Mouse (Mus musculus): ENCODE data around the gene Gtf2ird2. TPM values are rescaled to one million over a fixed set of nuclear protein-coding genes. Genes with fewer than 3 reads are reported as not detected.
A peak's percentile ranks its signal among the peaks of the same experiment; 100 is the strongest.

The Gtf2ird2 gene
- total and polyA plus RNA-seq, 3 experiments, result 3.6 to 4.6 TPM; not detected in 1

GRCm38 (mm10) chr5:134175696-134176095 lies 8.1 kb upstream of the Gtf2ird2 start:
- Histone ChIP-seq H3K4me3 (ENCODE audit: control insufficient read depth in 1 of 2, insufficient read depth in 1 of 2, low read depth in 2 of 2, low read length in 2 of 2) (peak overlapping the region; percentile 93 to 97), H3K79me2 (ENCODE audit: control insufficient read depth, insufficient read depth, low read length, poor library complexity) (peaks cover 27% of the 10 kb centered on the region), H3K9ac (ENCODE audit: control insufficient read depth, low read depth, low read length, poor library complexity, severe bottlenecking) (peak overlapping the region; percentile 94), H3K9me3 (replicated peaks; ENCODE audit: insufficient read depth, low read length) (no peaks in the 10 kb centered on the region), H3K27ac (ENCODE audit: control insufficient read depth, low read depth, low read length) (peak overlapping the region; percentile 80), H3K27me3 (ENCODE audit: control insufficient read depth in 1 of 2, insufficient read depth in 2 of 2, low read length in 2 of 2) (no peaks in the 10 kb centered on the region), H3K36me3 (ENCODE audit: control insufficient read depth in 1 of 2, insufficient read depth in 2 of 2, low read length in 2 of 2) (peaks cover 2 to 14% of the 10 kb centered on the region in 2 experiments), H3K4me1 (ENCODE audit: control insufficient read depth in 1 of 2, insufficient read depth in 2 of 2, low read length in 2 of 2) (peaks cover 0 to 6% of the 10 kb centered on the region in 2 experiments; a peak in 2 of 4 replicates)
- peak; percentile 65 for DNase-seq (ENCODE audit: low read depth, low spot score)
- TF ChIP-seq JUND (IDR thresholded peaks at IDR 0.05; ENCODE audit: low read depth, low read length) (no peak), GATA1 (IDR thresholded peaks at IDR 0.05; ENCODE audit: low read depth, low read length) (no peak), TBP (IDR thresholded peaks at IDR 0.05; ENCODE audit: low read depth, low read length) (peak; percentile 92), MXI1 (IDR thresholded peaks at IDR 0.05; ENCODE audit: low read depth, low read length) (no peak)

GRCm38 (mm10) chr5:134176169-134176881 lies 7.5 kb upstream of the Gtf2ird2 start, which contains the start of gene Rcc1l:
Gene Rcc1l (minus strand): TSS chr5:134176774.
- Histone ChIP-seq H3K4me1 (ENCODE audit: control insufficient read depth in 1 of 2, insufficient read depth in 2 of 2, low read length in 2 of 2) (peaks cover 0 to 6% of the 10 kb centered on the region in 2 experiments; a peak in 2 of 4 replicates), H3K4me3 (ENCODE audit: control insufficient read depth in 1 of 2, insufficient read depth in 1 of 2, low read depth in 2 of 2, low read length in 2 of 2) (peak within 1 kb of the TSS; percentile 93 to 97), H3K27ac (ENCODE audit: control insufficient read depth, low read depth, low read length) (peak within 1 kb of the TSS; percentile 80), H3K79me2 (ENCODE audit: control insufficient read depth, insufficient read depth, low read length, poor library complexity) (peaks cover 27% of the 10 kb centered on the region), H3K36me3 (ENCODE audit: control insufficient read depth in 1 of 2, insufficient read depth in 2 of 2, low read length in 2 of 2) (peaks cover 0 to 14% of the 10 kb centered on the region in 2 experiments; a peak in 3 of 4 replicates), H3K27me3 (ENCODE audit: control insufficient read depth in 1 of 2, insufficient read depth in 2 of 2, low read length in 2 of 2) (no peaks in the 10 kb centered on the region), H3K9ac (ENCODE audit: control insufficient read depth, low read depth, low read length, poor library complexity, severe bottlenecking) (peak within 1 kb of the TSS; percentile 94), H3K9me3 (replicated peaks; ENCODE audit: insufficient read depth, low read length) (no peaks in the 10 kb centered on the region)
- peak; percentile 96 for DNase-seq (ENCODE audit: low read depth, low spot score)
- TF ChIP-seq MAX (IDR thresholded peaks at IDR 0.05; ENCODE audit: low read length) (peak; percentile 88), NELFE (IDR thresholded peaks at IDR 0.05; ENCODE audit: low read depth, low read length) (peak; percentile 55), TAL1 (IDR thresholded peaks at IDR 0.05; ENCODE audit: low read length) (no peak), POLR2A (IDR thresholded peaks at IDR 0.05; ENCODE audit: control insufficient read depth in 1 of 2, insufficient read depth in 1 of 2, low read depth in 1 of 2, low read length in 2 of 2, poor library complexity in 1 of 2) (peak; percentile 62 to 77), RCOR1 (IDR thresholded peaks at IDR 0.05; ENCODE audit: low read depth, low read length) (peak; percentile 98), UBTF (IDR thresholded peaks at IDR 0.05; ENCODE audit: borderline replicate concordance, insufficient read depth, low read depth, low read length) (peak; percentile 83; the same call in 1 of the 2 replicates), CTCF (IDR thresholded peaks at IDR 0.05 in 2 of 3, conservative IDR thresholded peaks at IDR 0.05 in 1 of 3; ENCODE audit: control insufficient read depth in 1 of 3, insufficient read depth in 1 of 3, low read depth in 2 of 3, low read length in 3 of 3, poor library complexity in 1 of 3, severe bottlenecking in 1 of 3) (no peak), MEF2A (IDR thresholded peaks at IDR 0.05; ENCODE audit: extremely low read depth, insufficient replicate concordance, low read depth, low read length, poor library complexity, severe bottlenecking) (no peak), HCFC1 (IDR thresholded peaks at IDR 0.05; ENCODE audit: low read depth, low read length) (peak; percentile 98), EP300 (IDR thresholded peaks at IDR 0.05; ENCODE audit: low read depth in 1 of 2, low read length in 2 of 2) (0 out of 4 replicates have a peak, but pooled peaks of 1 of the 2 experiments have one; percentile 26), ELF1 (IDR thresholded peaks at IDR 0.05; ENCODE audit: low read depth, low read length) (peak; percentile 71), SIN3A (IDR thresholded peaks at IDR 0.05; ENCODE audit: low read length) (peak; percentile 99), ZKSCAN1 (IDR thresholded peaks at IDR 0.05; ENCODE audit: low read depth, low read length) (no peak), NRF1 (IDR thresholded peaks at IDR 0.05; ENCODE audit: insufficient read depth, low read depth, low read length, poor library complexity, severe bottlenecking) (peak; percentile 72), USF1 (IDR thresholded peaks at IDR 0.05; ENCODE audit: low read depth, low read length) (no peak), CHD2 (IDR thresholded peaks at IDR 0.05; ENCODE audit: low read length) (peak; percentile 95), POLR2AphosphoS2 (IDR thresholded peaks at IDR 0.05; ENCODE audit: low read length) (no peak), KAT2A (conservative IDR thresholded peaks at IDR 0.05; ENCODE audit: low read depth, low read length) (peak; percentile 99), MXI1 (IDR thresholded peaks at IDR 0.05; ENCODE audit: low read depth, low read length) (peak; percentile 100), TBP (IDR thresholded peaks at IDR 0.05; ENCODE audit: low read depth, low read length) (peak; percentile 82; the same call in 1 of the 2 replicates), GATA1 (IDR thresholded peaks at IDR 0.05; ENCODE audit: low read depth, low read length) (peak; percentile 73), TCF12 (IDR thresholded peaks at IDR 0.05; ENCODE audit: low read depth, low read length) (peak; percentile 54; the same call in 1 of the 2 replicates), MYC (IDR thresholded peaks at IDR 0.05; ENCODE audit: low read depth, low read length) (peak; percentile 93)

Data from MEL (cell line).